Mouse (Mus musculus) A20 (cell line): ENCODE measurements around the gene Inava.

Experiments
- DNase-seq: peaks from one replicate; pipeline ENCODE4 v3.0.0-alpha.2; 2011; ENCODE audit warnings: low read depth, low spot score

Inava gene

GRCm38 (mm10) chr1:136231596-136231995 is 2.5 kb downstream of the Inava start:
- DNase-seq = no peak

GRCm38 (mm10) chr1:136230201-136230600 is 3.9 kb downstream of the Inava start:
- no peak for DNase-seq

- DNase-seq = no peak
These were observed 5.1 kb downstream of the Inava start for GRCm38 (mm10) chr1:136229040-136229373.

- no peak for DNase-seq
These were observed 5.6 kb downstream of the Inava start for GRCm38 (mm10) chr1:136228328-136229039.

- DNase-seq = no peak
These were observed 6.2 kb downstream of the Inava start for GRCm38 (mm10) chr1:136227870-136228269.

- no peak for DNase-seq
These were observed 7.4 kb downstream of the Inava start for GRCm38 (mm10) chr1:136226626-136227025.

- DNase-seq = no peak
These were observed 8.2 kb downstream of the Inava start for GRCm38 (mm10) chr1:136225846-136226245.

- no peak for DNase-seq
These were observed 10.2 kb downstream of the Inava start for GRCm38 (mm10) chr1:136223758-136224342.

- DNase-seq = no peak
These were observed 11.7 kb downstream of the Inava start for GRCm38 (mm10) chr1:136222386-136222785.

- no peak for DNase-seq
These were observed 13.8 kb downstream of the Inava start for GRCm38 (mm10) chr1:136220037-136220871.

- no peak for DNase-seq
These were observed 19.8 kb downstream of the Inava start for GRCm38 (mm10) chr1:136214304-136214703.

GRCm38 (mm10) chr1:136212803-136213202 is 21.3 kb downstream of the Inava start, which contains the start of gene Mroh3:
Gene Mroh3 (minus strand): TSS chr1:136212828.
- DNase-seq = peak; percentile 52

GRCm38 (mm10) chr1:136190033-136190432 is 44.0 kb downstream of the Inava start:
- DNase-seq = no peak

- DNase-seq = no peak
These were observed 54.5 kb downstream of the Inava start for GRCm38 (mm10) chr1:136179511-136180001.

GRCm38 (mm10) chr1:136178741-136179140 is 55.3 kb downstream of the Inava start:
- DNase-seq = no peak

GRCm38 (mm10) chr1:136177085-136177484 is 57.0 kb downstream of the Inava start:
- DNase-seq = no peak

- DNase-seq = peak; percentile 62
These were observed 58.9 kb downstream of the Inava start for GRCm38 (mm10) chr1:136175183-136175582.

GRCm38 (mm10) chr1:136174101-136174606 is 59.9 kb downstream of the Inava start:
- DNase-seq = no peak

GRCm38 (mm10) chr1:136172696-136173095 is 61.4 kb downstream of the Inava start:
- DNase-seq = no peak

- DNase-seq = peak; percentile 73
These were observed 64.0 kb downstream of the Inava start for GRCm38 (mm10) chr1:136170109-136170508.

GRCm38 (mm10) chr1:136167657-136168056 is 66.4 kb downstream of the Inava start:
- peak; percentile 25 for DNase-seq

GRCm38 (mm10) chr1:136165436-136165835 is 68.6 kb downstream of the Inava start:
- DNase-seq = no peak
